Mouse (Mus musculus): ENCODE measurements around the gene Rhbdf1. TPM values are rescaled to one million over a fixed set of nuclear protein-coding genes. Genes with fewer than 3 reads are reported as not detected.

The Rhbdf1 gene
- polyA plus RNA-seq, 1 experiment from 2014 or later, result 54.8 TPM

GRCm38 (mm10) chr11:32250880-32251763 is 29.0 kb upstream of the Rhbdf1 start:
- 0 out of 2 replicates have a peak, but pooled peaks have one; percentile 39 for TF ChIP-seq EP300 (IDR thresholded peaks at IDR 0.05)
- TF ChIP-seq CTCF (IDR thresholded peaks at IDR 0.05), result no peak
- Histone ChIP-seq H3K4me3 (ENCODE audit: low read depth, low read length) (no peak overlapping the region), H3K9ac (replicated peaks; ENCODE audit: low read depth) (no peak overlapping the region), H3K36me3 (ENCODE audit: insufficient read depth, low read length) (peaks cover 32% of the 10 kb centered on the region), H3K27me3 (replicated peaks; ENCODE audit: insufficient read depth, low read length) (no peaks in the 10 kb centered on the region), H3K27ac (ENCODE audit: low read length) (no peak overlapping the region), H3K4me1 (ENCODE audit: insufficient read depth, low read depth, low read length) (no peaks in the 10 kb centered on the region), H3K9me3 (ENCODE audit: low read length) (no peaks in the 10 kb centered on the region), H3K4me2 (replicated peaks; ENCODE audit: low read depth, low read length) (no peak overlapping the region)
- no peak for DNase-seq (ENCODE audit: low spot score)
- 82% methylated on average over 8 of the region's 8 CpGs for WGBS
- ATAC-seq, result peak; percentile 49

GRCm38 (mm10) chr11:32248350-32248749 is 26.2 kb upstream of the Rhbdf1 start:
- peaks cover 28% of the 10 kb centered on the region for H3K36me3 ChIP-seq (ENCODE audit: insufficient read depth, low read length)
- no peaks in the 10 kb centered on the region for H3K27me3 ChIP-seq (replicated peaks; ENCODE audit: insufficient read depth, low read length)
- H3K4me1 ChIP-seq (ENCODE audit: insufficient read depth, low read depth, low read length), result no peaks in the 10 kb centered on the region
- no peak overlapping the region for H3K4me3 ChIP-seq (ENCODE audit: low read depth, low read length)
- no peak for ATAC-seq
- no peak for DNase-seq (ENCODE audit: low spot score)
- no peak for TF ChIP-seq CTCF (IDR thresholded peaks at IDR 0.05)
- no peak for TF ChIP-seq EP300 (IDR thresholded peaks at IDR 0.05)
- H3K9me3 ChIP-seq (ENCODE audit: low read length), result no peaks in the 10 kb centered on the region
- WGBS, result 79% methylated on average over 3 of the region's 3 CpGs
- H3K4me2 ChIP-seq (replicated peaks; ENCODE audit: low read depth, low read length), result no peak overlapping the region
- no peak overlapping the region for H3K27ac ChIP-seq (ENCODE audit: low read length)
- no peak overlapping the region for H3K9ac ChIP-seq (replicated peaks; ENCODE audit: low read depth)

- Histone ChIP-seq H3K27me3 (replicated peaks; ENCODE audit: insufficient read depth, low read length) (no peaks in the 10 kb centered on the region), H3K4me1 (ENCODE audit: insufficient read depth, low read depth, low read length) (no peaks in the 10 kb centered on the region), H3K27ac (ENCODE audit: low read length) (no peak overlapping the region), H3K36me3 (ENCODE audit: insufficient read depth, low read length) (peaks cover 27% of the 10 kb centered on the region; the same call in 1 of the 2 replicates), H3K4me2 (replicated peaks; ENCODE audit: low read depth, low read length) (no peak overlapping the region), H3K9ac (replicated peaks; ENCODE audit: low read depth) (no peak overlapping the region), H3K9me3 (ENCODE audit: low read length) (no peaks in the 10 kb centered on the region), H3K4me3 (ENCODE audit: low read depth, low read length) (no peak overlapping the region)
- peak; percentile 40 for TF ChIP-seq CTCF (IDR thresholded peaks at IDR 0.05)
- TF ChIP-seq EP300 (IDR thresholded peaks at IDR 0.05), result no peak
- DNase-seq (ENCODE audit: low spot score), result no peak
- ATAC-seq, result no peak
These were observed 25.0 kb upstream of the Rhbdf1 start for GRCm38 (mm10) chr11:32247068-32247467.

GRCm38 (mm10) chr11:32245614-32246013 is 23.5 kb upstream of the Rhbdf1 start:
- no peaks in the 10 kb centered on the region for H3K4me1 ChIP-seq (ENCODE audit: insufficient read depth, low read depth, low read length)
- no peak overlapping the region for H3K9ac ChIP-seq (replicated peaks; ENCODE audit: low read depth)
- H3K36me3 ChIP-seq (ENCODE audit: insufficient read depth, low read length), result peaks cover 35% of the 10 kb centered on the region; the same call in 1 of the 2 replicates
- no peaks in the 10 kb centered on the region for H3K27me3 ChIP-seq (replicated peaks; ENCODE audit: insufficient read depth, low read length)
- 89% methylated on average over 6 of the region's 6 CpGs for WGBS
- DNase-seq (ENCODE audit: low spot score), result no peak
- no peak overlapping the region for H3K4me2 ChIP-seq (replicated peaks; ENCODE audit: low read depth, low read length)
- no peak overlapping the region for H3K27ac ChIP-seq (ENCODE audit: low read length)
- ATAC-seq, result peak; percentile 62
- TF ChIP-seq CTCF (IDR thresholded peaks at IDR 0.05) (no peak), EP300 (IDR thresholded peaks at IDR 0.05) (peak; percentile 64; the same call in 1 of the 2 replicates)
- no peaks in the 10 kb centered on the region for H3K9me3 ChIP-seq (ENCODE audit: low read length)
- no peak overlapping the region for H3K4me3 ChIP-seq (ENCODE audit: low read depth, low read length)

- ATAC-seq (no peak), DNase-seq (ENCODE audit: low spot score) (no peak)
- Histone ChIP-seq H3K4me3 (ENCODE audit: low read depth, low read length) (no peak overlapping the region), H3K9ac (replicated peaks; ENCODE audit: low read depth) (no peak overlapping the region), H3K4me1 (ENCODE audit: insufficient read depth, low read depth, low read length) (no peaks in the 10 kb centered on the region), H3K27ac (ENCODE audit: low read length) (no peak overlapping the region), H3K9me3 (ENCODE audit: low read length) (no peaks in the 10 kb centered on the region), H3K27me3 (replicated peaks; ENCODE audit: insufficient read depth, low read length) (no peaks in the 10 kb centered on the region), H3K4me2 (replicated peaks; ENCODE audit: low read depth, low read length) (no peak overlapping the region), H3K36me3 (ENCODE audit: insufficient read depth, low read length) (peaks cover 28% of the 10 kb centered on the region; the same call in 1 of the 2 replicates)
- no peak for TF ChIP-seq CTCF (IDR thresholded peaks at IDR 0.05)
- no peak for TF ChIP-seq EP300 (IDR thresholded peaks at IDR 0.05)
- 93% methylated on average over 1 of the region's 1 CpGs for WGBS
These were observed 22.5 kb upstream of the Rhbdf1 start for GRCm38 (mm10) chr11:32244617-32245016.

- no peak for ATAC-seq
- Histone ChIP-seq H3K9me3 (ENCODE audit: low read length) (no peaks in the 10 kb centered on the region), H3K4me2 (replicated peaks; ENCODE audit: low read depth, low read length) (no peak overlapping the region), H3K4me3 (ENCODE audit: low read depth, low read length) (no peak overlapping the region), H3K4me1 (ENCODE audit: insufficient read depth, low read depth, low read length) (no peaks in the 10 kb centered on the region), H3K9ac (replicated peaks; ENCODE audit: low read depth) (no peak overlapping the region), H3K27ac (ENCODE audit: low read length) (0 out of 2 replicates have a peak overlapping the region, but pooled peaks have one; percentile 9), H3K36me3 (ENCODE audit: insufficient read depth, low read length) (peaks cover 23% of the 10 kb centered on the region; the same call in 1 of the 2 replicates), H3K27me3 (replicated peaks; ENCODE audit: insufficient read depth, low read length) (no peaks in the 10 kb centered on the region)
- DNase-seq (ENCODE audit: low spot score), result no peak
- TF ChIP-seq CTCF (IDR thresholded peaks at IDR 0.05) (no peak), EP300 (IDR thresholded peaks at IDR 0.05) (no peak)
- 83% methylated on average over 3 of the region's 3 CpGs for WGBS
These were observed 22.0 kb upstream of the Rhbdf1 start for GRCm38 (mm10) chr11:32244064-32244463.
